Mouse (Mus musculus): ENCODE data around the gene Eipr1. TPM values are rescaled to one million over a fixed set of nuclear protein-coding genes. Genes with fewer than 3 reads are reported as not detected.
"Not testable (repeated sequence)": the region's sequence is repeated elsewhere in the genome, so short reads cannot be mapped to it uniquely, and the experiment has no call there.

The Eipr1 gene
- polyA plus RNA-seq, 1 experiment from 2014 or later, result 27.2 TPM

GRCm38 (mm10) chr12:28724366-28724765 lies 27.2 kb upstream of the Eipr1 start:
- no peaks in the 10 kb centered on the region for H3K9me3 ChIP-seq (ENCODE audit: control insufficient read depth, low read depth, low read length)
- no peak overlapping the region for H3K4me2 ChIP-seq (replicated peaks; ENCODE audit: low read depth, low read length)
- H3K27me3 ChIP-seq (ENCODE audit: control insufficient read depth, insufficient read depth, low read length), result no peaks in the 10 kb centered on the region
- no peak overlapping the region for H3K4me3 ChIP-seq (ENCODE audit: low read depth, low read length)
- H3K4me1 ChIP-seq (ENCODE audit: control insufficient read depth, insufficient read depth, low read length), result no peaks in the 10 kb centered on the region
- H3K36me3 ChIP-seq (ENCODE audit: control insufficient read depth, insufficient read depth, low read length), result peaks cover 14% of the 10 kb centered on the region
- H3K27ac ChIP-seq (ENCODE audit: low read length), result no peak overlapping the region
- 79% methylated on average over 3 of the region's 3 CpGs for WGBS
- no peak for ATAC-seq (ENCODE audit: insufficient number of reproducible peaks, insufficient read depth, low FRiP score, low read depth)
- no peak overlapping the region for H3K9ac ChIP-seq (replicated peaks; ENCODE audit: low read depth, low read length)

- H3K4me2 ChIP-seq (replicated peaks; ENCODE audit: low read depth, low read length), result no peak overlapping the region
- no peak for ATAC-seq (ENCODE audit: insufficient number of reproducible peaks, insufficient read depth, low FRiP score, low read depth)
- no peaks in the 10 kb centered on the region for H3K27me3 ChIP-seq (ENCODE audit: control insufficient read depth, insufficient read depth, low read length)
- H3K9me3 ChIP-seq (ENCODE audit: control insufficient read depth, low read depth, low read length), result no peaks in the 10 kb centered on the region
- H3K9ac ChIP-seq (replicated peaks; ENCODE audit: low read depth, low read length), result no peak overlapping the region
- H3K4me3 ChIP-seq (ENCODE audit: low read depth, low read length), result no peak overlapping the region
- 89% methylated on average over 4 of the region's 4 CpGs for WGBS
- H3K36me3 ChIP-seq (ENCODE audit: control insufficient read depth, insufficient read depth, low read length), result peaks cover 14% of the 10 kb centered on the region; the same call in 1 of the 2 replicates
- H3K27ac ChIP-seq (ENCODE audit: low read length), result no peak overlapping the region
- H3K4me1 ChIP-seq (ENCODE audit: control insufficient read depth, insufficient read depth, low read length), result no peaks in the 10 kb centered on the region
These were observed 25.4 kb upstream of the Eipr1 start for GRCm38 (mm10) chr12:28726204-28726603.

- H3K9ac ChIP-seq (replicated peaks; ENCODE audit: low read depth, low read length), result no peak overlapping the region
- peaks cover 7% of the 10 kb centered on the region; the same call in 1 of the 2 replicates for H3K36me3 ChIP-seq (ENCODE audit: control insufficient read depth, insufficient read depth, low read length)
- no peak overlapping the region for H3K4me2 ChIP-seq (replicated peaks; ENCODE audit: low read depth, low read length)
- no peak overlapping the region for H3K27ac ChIP-seq (ENCODE audit: low read length)
- 84% methylated on average over 5 of the region's 5 CpGs for WGBS
- no peaks in the 10 kb centered on the region for H3K9me3 ChIP-seq (ENCODE audit: control insufficient read depth, low read depth, low read length)
- no peaks in the 10 kb centered on the region for H3K4me1 ChIP-seq (ENCODE audit: control insufficient read depth, insufficient read depth, low read length)
- no peak for ATAC-seq (ENCODE audit: insufficient number of reproducible peaks, insufficient read depth, low FRiP score, low read depth)
- no peak overlapping the region for H3K4me3 ChIP-seq (ENCODE audit: low read depth, low read length)
- no peaks in the 10 kb centered on the region for H3K27me3 ChIP-seq (ENCODE audit: control insufficient read depth, insufficient read depth, low read length)
These were observed 24.5 kb upstream of the Eipr1 start for GRCm38 (mm10) chr12:28727061-28727460.

- no peak overlapping the region for H3K9ac ChIP-seq (replicated peaks; ENCODE audit: low read depth, low read length)
- H3K36me3 ChIP-seq (ENCODE audit: control insufficient read depth, insufficient read depth, low read length), result peaks cover 24% of the 10 kb centered on the region; the same call in 1 of the 2 replicates
- no peaks in the 10 kb centered on the region for H3K9me3 ChIP-seq (ENCODE audit: control insufficient read depth, low read depth, low read length)
- 93% methylated on average over 8 of the region's 8 CpGs for WGBS
- H3K27ac ChIP-seq (ENCODE audit: low read length), result no peak overlapping the region
- no peaks in the 10 kb centered on the region for H3K27me3 ChIP-seq (ENCODE audit: control insufficient read depth, insufficient read depth, low read length)
- H3K4me1 ChIP-seq (ENCODE audit: control insufficient read depth, insufficient read depth, low read length), result no peaks in the 10 kb centered on the region
- H3K4me3 ChIP-seq (ENCODE audit: low read depth, low read length), result no peak overlapping the region
- no peak for ATAC-seq (ENCODE audit: insufficient number of reproducible peaks, insufficient read depth, low FRiP score, low read depth)
- no peak overlapping the region for H3K4me2 ChIP-seq (replicated peaks; ENCODE audit: low read depth, low read length)
These were observed 19.0 kb upstream of the Eipr1 start for GRCm38 (mm10) chr12:28732631-28733030.

GRCm38 (mm10) chr12:28733520-28734245 lies 17.9 kb upstream of the Eipr1 start:
- not testable (repeated sequence) for H3K9ac ChIP-seq (replicated peaks; ENCODE audit: low read depth, low read length); H3K27me3 ChIP-seq (ENCODE audit: control insufficient read depth, insufficient read depth, low read length); H3K4me2 ChIP-seq (replicated peaks; ENCODE audit: low read depth, low read length); H3K4me1 ChIP-seq (ENCODE audit: control insufficient read depth, insufficient read depth, low read length); H3K4me3 ChIP-seq (ENCODE audit: low read depth, low read length); ATAC-seq (ENCODE audit: insufficient number of reproducible peaks, insufficient read depth, low FRiP score, low read depth); H3K9me3 ChIP-seq (ENCODE audit: control insufficient read depth, low read depth, low read length); H3K27ac ChIP-seq (ENCODE audit: low read length)
- H3K36me3 ChIP-seq (ENCODE audit: control insufficient read depth, insufficient read depth, low read length), result peaks cover 24% of the 10 kb centered on the region; the same call in 1 of the 2 replicates
- 93% methylated on average over 6 of the region's 6 CpGs for WGBS

GRCm38 (mm10) chr12:28734271-28734670 lies 17.3 kb upstream of the Eipr1 start:
- Histone ChIP-seq H3K4me1 (ENCODE audit: control insufficient read depth, insufficient read depth, low read length) (no peaks in the 10 kb centered on the region), H3K27me3 (ENCODE audit: control insufficient read depth, insufficient read depth, low read length) (no peaks in the 10 kb centered on the region), H3K36me3 (ENCODE audit: control insufficient read depth, insufficient read depth, low read length) (peaks cover 24% of the 10 kb centered on the region; the same call in 1 of the 2 replicates), H3K4me3 (ENCODE audit: low read depth, low read length) (no peak overlapping the region), H3K9me3 (ENCODE audit: control insufficient read depth, low read depth, low read length) (no peaks in the 10 kb centered on the region), H3K27ac (ENCODE audit: low read length) (no peak overlapping the region), H3K4me2 (replicated peaks; ENCODE audit: low read depth, low read length) (no peak overlapping the region), H3K9ac (replicated peaks; ENCODE audit: low read depth, low read length) (no peak overlapping the region)
- WGBS, result 97% methylated on average over 1 of the region's 1 CpGs
- ATAC-seq (ENCODE audit: insufficient number of reproducible peaks, insufficient read depth, low FRiP score, low read depth), result no peak

GRCm38 (mm10) chr12:28735293-28735692 lies 16.3 kb upstream of the Eipr1 start:
- Histone ChIP-seq H3K4me3 (ENCODE audit: low read depth, low read length) (no peak overlapping the region), H3K27ac (ENCODE audit: low read length) (no peak overlapping the region), H3K9me3 (ENCODE audit: control insufficient read depth, low read depth, low read length) (no peaks in the 10 kb centered on the region), H3K36me3 (ENCODE audit: control insufficient read depth, insufficient read depth, low read length) (peaks cover 24% of the 10 kb centered on the region; the same call in 1 of the 2 replicates), H3K27me3 (ENCODE audit: control insufficient read depth, insufficient read depth, low read length) (no peaks in the 10 kb centered on the region), H3K9ac (replicated peaks; ENCODE audit: low read depth, low read length) (no peak overlapping the region), H3K4me2 (replicated peaks; ENCODE audit: low read depth, low read length) (no peak overlapping the region), H3K4me1 (ENCODE audit: control insufficient read depth, insufficient read depth, low read length) (no peaks in the 10 kb centered on the region)
- no peak for ATAC-seq (ENCODE audit: insufficient number of reproducible peaks, insufficient read depth, low FRiP score, low read depth)
- 90% methylated on average over 3 of the region's 3 CpGs for WGBS

GRCm38 (mm10) chr12:28743328-28743727 lies 8.3 kb upstream of the Eipr1 start:
- WGBS, result 85% methylated on average over 3 of the region's 3 CpGs
- Histone ChIP-seq H3K9me3 (ENCODE audit: control insufficient read depth, low read depth, low read length) (no peaks in the 10 kb centered on the region), H3K36me3 (ENCODE audit: control insufficient read depth, insufficient read depth, low read length) (peaks cover 8% of the 10 kb centered on the region; the same call in 1 of the 2 replicates), H3K4me3 (ENCODE audit: low read depth, low read length) (no peak overlapping the region), H3K4me1 (ENCODE audit: control insufficient read depth, insufficient read depth, low read length) (no peaks in the 10 kb centered on the region), H3K4me2 (replicated peaks; ENCODE audit: low read depth, low read length) (no peak overlapping the region), H3K27me3 (ENCODE audit: control insufficient read depth, insufficient read depth, low read length) (no peaks in the 10 kb centered on the region), H3K9ac (replicated peaks; ENCODE audit: low read depth, low read length) (no peak overlapping the region), H3K27ac (ENCODE audit: low read length) (no peak overlapping the region)
- ATAC-seq (ENCODE audit: insufficient number of reproducible peaks, insufficient read depth, low FRiP score, low read depth), result no peak

Measured in stomach, embryonic 14.5 days (tissue).